Mouse (Mus musculus) myocyte (in vitro differentiated cells): ENCODE data around the gene Hoxc6. TPM values are rescaled to one million over a fixed set of nuclear protein-coding genes. Genes with fewer than 3 reads are reported as not detected.

Experiments used
- H3K27me3 ChIP-seq: one replicate; pipeline ENCODE4 v1.6.1; 2011; ENCODE audit not compliant: control insufficient read depth, insufficient read depth, insufficient read length
- H3K36me3 ChIP-seq: one replicate; pipeline ENCODE4 v1.6.1; 2011; ENCODE audit not compliant: control insufficient read depth, insufficient read depth
- H3K4me2 ChIP-seq: one replicate; pipeline ENCODE4 v1.6.1; 2011; ENCODE audit warnings: low read depth, control low read depth
- H3K4me3 ChIP-seq: one replicate; pipeline ENCODE4 v1.5.1; 2011; ENCODE audit warnings: mild to moderate bottlenecking, control low read depth, moderate library complexity
- H3K79me2 ChIP-seq: one replicate; pipeline ENCODE4 v1.6.1; 2011; ENCODE audit not compliant: control insufficient read depth, insufficient read depth
- H3ac ChIP-seq: one replicate; pipeline ENCODE4 v1.6.1; 2011; ENCODE audit not compliant: control insufficient read depth, insufficient read length
- CEBPB ChIP-seq: IDR thresholded peaks from 2 replicates; pipeline ENCODE4 v1.6.1; 2011; ENCODE audit warnings: mild to moderate bottlenecking, moderate library complexity; ENCODE audit not compliant: poor library complexity, insufficient read depth, severe bottlenecking
- E2F4 ChIP-seq: IDR thresholded peaks from one replicate; pipeline ENCODE4 v1.6.1; 2011; ENCODE audit warnings: mild to moderate bottlenecking, control low read depth, moderate library complexity; ENCODE audit not compliant: insufficient read depth
- MAX ChIP-seq: IDR thresholded peaks from one replicate; pipeline ENCODE4 v1.6.1; 2011; ENCODE audit warnings: low read depth, mild to moderate bottlenecking, control low read depth
- MYOD1 ChIP-seq, 3 experiments: IDR thresholded peaks; one replicate each; pipeline ENCODE4 v1.6.1; 2011; ENCODE audit warnings: control low read depth in 2 of 3, low read depth in 2 of 3, mild to moderate bottlenecking in 2 of 3, moderate library complexity in 1 of 3; ENCODE audit not compliant: insufficient read length in 2 of 3, control insufficient read depth in 1 of 3
- MYOG ChIP-seq, 3 experiments: IDR thresholded peaks; one replicate each; pipeline ENCODE4 v1.6.1; 2011; ENCODE audit warnings: control low read depth in 2 of 3, low read depth in 2 of 3, mild to moderate bottlenecking in 2 of 3; ENCODE audit not compliant: insufficient read length in 2 of 3, control insufficient read depth in 1 of 3, insufficient read depth in 1 of 3
- POLR2A ChIP-seq: IDR thresholded peaks from one replicate; pipeline ENCODE4 v1.6.1; 2011; ENCODE audit warnings: low read depth, mild to moderate bottlenecking, control low read depth, moderate library complexity; ENCODE audit not compliant: insufficient read length
- REST ChIP-seq: IDR thresholded peaks from one replicate; pipeline ENCODE4 v1.6.1; 2011; ENCODE audit warnings: mild to moderate bottlenecking, control low read depth, moderate library complexity; ENCODE audit not compliant: insufficient read depth, insufficient read length
- SRF ChIP-seq: IDR thresholded peaks from one replicate; pipeline ENCODE4 v1.6.1; 2011; ENCODE audit warnings: low read depth; ENCODE audit not compliant: control insufficient read depth, insufficient read length
- TCF12 ChIP-seq: IDR thresholded peaks from one replicate; pipeline ENCODE4 v1.6.1; 2011; ENCODE audit warnings: mild to moderate bottlenecking, control low read depth; ENCODE audit not compliant: poor library complexity, insufficient read depth, severe bottlenecking
- USF1 ChIP-seq: IDR thresholded peaks from one replicate; pipeline ENCODE4 v1.6.1; 2011; ENCODE audit warnings: low read depth, mild to moderate bottlenecking, control low read depth, moderate library complexity
- polyA plus RNA-seq: library from polyadenylated mRNA; unstranded; fragments of >200 nt; fragmentation: generic; extraction: Trizol; gene quantifications from one replicate; pipeline ENCODE4 v1.2.1, GENCODE M21; 2012; ENCODE audit warnings: missing spikeins

The Hoxc6 gene
- polyA plus RNA-seq, 1 experiment, result 14.0 TPM

DNA sequence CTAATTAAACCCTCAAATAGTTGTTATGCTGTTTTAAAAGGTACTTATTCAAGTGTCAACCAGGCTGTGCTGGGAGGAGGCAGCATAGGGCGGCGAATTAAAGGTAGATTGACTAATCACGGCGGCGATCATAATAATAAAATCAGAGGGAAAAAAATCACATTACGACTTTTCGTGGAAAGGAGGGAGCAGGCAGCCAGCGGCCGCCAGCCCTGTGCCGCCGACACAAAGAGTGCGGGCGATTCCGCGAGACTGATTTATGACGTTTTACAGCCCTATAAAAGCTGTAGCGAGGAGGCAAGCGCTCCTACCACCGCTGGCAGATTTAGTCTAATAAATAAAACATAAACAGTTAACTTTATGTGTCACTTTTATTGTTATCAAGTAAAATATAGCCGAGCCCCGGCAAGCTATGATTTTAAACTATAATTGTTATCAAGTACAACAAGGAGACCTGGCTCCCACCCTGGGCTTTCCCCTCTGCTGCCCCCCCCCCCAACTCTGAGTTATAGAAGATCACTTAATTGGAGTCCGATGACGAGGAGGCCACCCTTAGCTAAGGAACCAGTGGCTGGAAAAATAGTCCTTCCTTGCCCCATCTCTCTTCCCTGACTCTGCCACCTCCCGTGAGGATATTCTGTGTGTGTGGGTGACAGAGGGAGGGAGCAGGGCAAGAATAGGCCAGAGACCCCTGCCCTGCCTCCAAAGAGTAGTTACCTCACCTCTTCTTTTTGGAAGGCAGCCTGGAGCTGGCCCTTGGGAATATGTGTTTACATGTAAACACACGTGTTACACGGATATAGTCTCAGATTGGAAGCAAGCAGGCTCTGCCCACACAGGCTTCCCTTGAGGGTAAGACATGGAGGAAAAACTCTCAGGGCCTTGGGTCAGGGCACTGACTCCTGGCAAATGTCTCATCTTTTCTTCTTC lies 34.9 kb downstream of the Hoxc6 start:
- TF ChIP-seq MYOG (IDR thresholded peaks at IDR 0.05; ENCODE audit: control insufficient read depth in 1 of 3, insufficient read depth in 1 of 3, insufficient read length in 2 of 3, low read depth in 2 of 3) (no peak), POLR2A (no peak), E2F4 (no peak), TCF12 (no peak), CEBPB (no peak)
- Histone ChIP-seq H3K4me2 (no peak overlapping the region), H3K36me3 (no peaks in the 10 kb centered on the region), H3ac (no peak overlapping the region), H3K4me3 (no peak overlapping the region), H3K27me3 (no peaks in the 10 kb centered on the region), H3K79me2 (no peaks in the 10 kb centered on the region)

DNA sequence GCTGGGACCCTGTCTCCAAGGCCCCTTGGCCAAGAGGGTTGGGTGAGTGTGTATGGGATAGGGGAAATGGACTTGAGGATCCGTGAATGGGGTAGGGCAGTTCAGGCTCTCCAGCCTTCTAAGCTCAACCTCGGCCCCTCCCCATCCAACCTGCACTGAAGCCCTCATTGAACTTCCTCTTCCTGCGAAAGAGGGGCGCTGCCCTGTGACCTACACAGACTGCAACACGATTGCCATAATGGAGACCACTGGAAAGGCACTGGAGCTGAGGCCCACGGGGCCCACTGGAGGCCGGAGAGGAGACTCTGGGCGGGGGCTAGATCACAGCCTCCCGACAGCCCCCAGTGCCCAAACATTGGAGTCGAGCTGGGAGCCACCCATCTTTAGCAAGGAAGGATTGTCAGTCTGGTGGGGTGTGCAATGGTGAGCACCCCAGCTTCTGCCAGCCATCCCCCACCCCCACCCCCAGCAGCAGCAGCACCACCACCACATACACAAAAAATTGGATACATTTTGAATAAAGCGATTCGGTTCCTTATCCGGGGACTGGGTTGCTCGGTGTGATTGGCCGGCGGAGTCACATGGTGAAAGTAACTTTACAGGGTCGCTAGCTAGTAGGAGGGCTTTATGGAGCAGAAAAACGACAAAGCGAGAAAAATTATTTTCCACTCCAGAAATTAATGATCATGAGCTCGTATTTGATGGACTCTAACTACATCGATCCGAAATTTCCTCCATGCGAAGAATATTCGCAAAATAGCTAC lies 36.2 kb downstream of the Hoxc6 start:
- peak; percentile 70 for TF ChIP-seq USF1
- no peak for TF ChIP-seq MAX
- TF ChIP-seq MYOG (IDR thresholded peaks at IDR 0.05; ENCODE audit: control insufficient read depth in 1 of 3, insufficient read depth in 1 of 3, insufficient read length in 2 of 3, low read depth in 2 of 3), result no peak
- no peak for TF ChIP-seq MYOD1 (IDR thresholded peaks at IDR 0.05; ENCODE audit: control insufficient read depth in 1 of 3, insufficient read length in 2 of 3, low read depth in 2 of 3)
- Histone ChIP-seq H3ac (no peak overlapping the region), H3K4me2 (peak overlapping the region; percentile 52), H3K4me3 (peak overlapping the region; percentile 17), H3K27me3 (no peaks in the 10 kb centered on the region), H3K36me3 (no peaks in the 10 kb centered on the region), H3K79me2 (no peaks in the 10 kb centered on the region)

DNA sequence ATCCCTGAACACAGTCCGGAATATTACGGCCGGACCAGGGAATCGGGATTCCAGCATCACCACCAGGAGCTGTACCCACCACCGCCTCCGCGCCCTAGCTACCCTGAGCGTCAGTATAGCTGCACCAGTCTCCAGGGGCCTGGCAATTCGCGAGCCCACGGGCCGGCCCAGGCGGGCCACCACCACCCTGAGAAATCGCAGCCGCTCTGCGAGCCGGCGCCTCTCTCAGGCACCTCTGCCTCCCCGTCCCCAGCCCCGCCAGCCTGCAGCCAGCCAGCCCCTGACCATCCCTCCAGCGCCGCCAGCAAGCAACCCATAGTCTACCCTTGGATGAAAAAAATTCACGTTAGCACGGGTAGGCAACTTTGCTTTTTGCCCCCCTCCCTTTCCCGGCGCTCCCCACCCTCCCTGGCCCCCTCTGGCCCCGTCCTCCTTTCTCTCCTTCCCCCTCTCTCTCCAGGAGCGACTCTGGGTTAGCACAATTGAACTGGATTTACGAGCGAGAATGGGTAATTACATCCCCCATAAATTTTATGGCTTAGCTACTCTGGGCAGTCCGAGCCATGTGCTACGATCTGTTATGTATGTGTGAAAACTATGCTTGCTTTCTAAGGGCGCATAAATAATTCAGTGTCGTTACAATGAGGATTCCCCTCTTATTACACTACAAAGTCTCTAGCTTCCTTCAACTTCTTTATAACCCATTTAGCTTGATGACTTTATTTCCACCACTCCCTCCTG lies 36.9 kb downstream of the Hoxc6 start:
- H3K36me3 ChIP-seq, result no peaks in the 10 kb centered on the region
- no peak overlapping the region for H3ac ChIP-seq
- TF ChIP-seq MAX (no peak), MYOD1 (IDR thresholded peaks at IDR 0.05; ENCODE audit: control insufficient read depth in 1 of 3, insufficient read length in 2 of 3, low read depth in 2 of 3) (no peak)
- peak overlapping the region; percentile 17 for H3K4me3 ChIP-seq
- H3K4me2 ChIP-seq, result peak overlapping the region; percentile 52
- no peaks in the 10 kb centered on the region for H3K27me3 ChIP-seq
- no peaks in the 10 kb centered on the region for H3K79me2 ChIP-seq

DNA sequence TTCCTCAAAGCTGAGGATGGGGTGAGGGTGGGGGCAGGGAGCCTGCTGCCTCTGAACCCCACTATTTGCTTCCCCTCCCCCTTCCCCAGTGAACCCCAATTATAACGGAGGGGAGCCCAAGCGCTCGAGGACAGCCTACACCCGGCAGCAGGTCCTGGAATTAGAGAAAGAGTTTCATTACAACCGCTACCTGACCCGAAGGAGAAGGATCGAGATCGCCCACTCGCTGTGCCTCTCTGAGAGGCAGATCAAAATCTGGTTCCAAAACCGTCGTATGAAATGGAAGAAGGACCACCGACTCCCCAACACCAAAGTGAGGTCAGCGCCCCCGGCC lies 37.5 kb downstream of the Hoxc6 start:
- no peaks in the 10 kb centered on the region for H3K79me2 ChIP-seq
- H3K4me2 ChIP-seq, result no peak overlapping the region
- no peaks in the 10 kb centered on the region for H3K27me3 ChIP-seq
- no peak overlapping the region for H3K4me3 ChIP-seq
- no peaks in the 10 kb centered on the region for H3K36me3 ChIP-seq
- TF ChIP-seq CEBPB (no peak), REST (no peak), E2F4 (no peak), SRF (no peak), TCF12 (no peak), USF1 (no peak), MYOG (IDR thresholded peaks at IDR 0.05; ENCODE audit: control insufficient read depth in 1 of 3, insufficient read depth in 1 of 3, insufficient read length in 2 of 3, low read depth in 2 of 3) (no peak)
- no peak overlapping the region for H3ac ChIP-seq

DNA sequence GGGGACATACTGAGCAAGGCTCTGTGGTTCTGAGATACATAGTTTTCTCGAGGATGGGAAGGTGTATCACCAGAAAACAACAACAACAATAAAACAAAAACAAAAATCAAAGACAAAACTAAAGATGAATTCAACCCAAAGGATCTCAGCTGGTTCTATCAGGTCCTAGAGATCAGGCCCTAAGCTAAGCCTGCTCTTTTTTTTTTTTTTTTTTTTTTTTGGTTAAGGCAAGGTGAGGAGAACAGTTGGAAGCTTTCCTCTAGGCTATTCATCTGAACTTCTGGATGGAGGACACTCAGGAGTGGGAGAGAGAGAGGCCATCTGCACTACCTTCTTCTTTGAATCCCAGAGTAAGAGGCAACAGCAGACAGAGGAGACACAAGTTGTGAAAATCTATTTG lies 39.5 kb downstream of the Hoxc6 start:
- Histone ChIP-seq H3K36me3 (no peaks in the 10 kb centered on the region), H3K4me2 (no peak overlapping the region), H3K79me2 (no peaks in the 10 kb centered on the region), H3K4me3 (no peak overlapping the region), H3K27me3 (no peaks in the 10 kb centered on the region), H3ac (no peak overlapping the region)
- TF ChIP-seq E2F4 (no peak), TCF12 (no peak), REST (no peak), USF1 (no peak)
